Mouse (Mus musculus) kidney, postnatal 25 days (tissue): ENCODE measurements around the gene Dynlt1f.
"Not testable (repeated sequence)": the region's sequence is repeated elsewhere in the genome, so short reads cannot be mapped to it uniquely, and the experiment has no call there.

ENCODE experiments used
- DNase-seq, 2 experiments: peaks; one replicate each; pipeline ENCODE4 v3.0.0; 2021; ENCODE audit warnings: mixed read lengths in 2 of 2

The Dynlt1f gene

DNA sequence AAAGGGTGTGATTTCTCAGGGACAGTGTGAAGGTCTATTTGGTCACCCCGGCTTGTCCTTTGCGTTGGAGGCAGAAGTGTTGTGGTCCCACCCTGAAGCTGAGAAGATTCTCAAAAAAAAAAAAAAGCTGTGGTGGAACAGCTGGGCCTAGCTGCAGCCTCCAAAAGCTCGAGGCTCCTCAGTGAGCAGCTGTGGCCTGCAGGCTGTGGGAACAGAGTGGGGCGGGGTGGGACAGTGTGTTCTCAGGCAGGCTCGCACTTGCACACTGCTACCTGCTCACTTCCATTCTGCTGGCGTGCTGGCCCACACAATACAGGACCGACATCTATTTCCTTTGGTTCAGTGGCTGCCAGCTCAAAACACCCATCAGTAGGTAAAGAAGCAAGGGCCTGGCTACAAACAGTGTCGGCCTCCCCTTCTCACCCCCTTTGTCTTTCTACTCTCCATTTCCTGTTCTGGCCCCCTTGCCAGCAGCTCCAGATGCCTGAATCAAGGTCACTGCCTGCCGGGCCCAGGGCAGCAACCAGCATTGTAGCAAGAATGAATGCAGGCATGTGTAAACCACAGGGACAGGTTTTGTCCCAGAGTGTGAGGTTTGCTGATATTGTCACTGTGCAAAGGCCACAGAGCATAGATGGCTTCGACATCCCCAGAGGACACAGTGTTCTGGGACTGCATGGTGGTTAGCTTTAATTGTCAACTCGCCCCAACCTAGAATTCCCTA, 5.6 kb upstream of the Dynlt1f start:
- DNase-seq: peak in 1 of 2 experiments; percentile 48

DNA sequence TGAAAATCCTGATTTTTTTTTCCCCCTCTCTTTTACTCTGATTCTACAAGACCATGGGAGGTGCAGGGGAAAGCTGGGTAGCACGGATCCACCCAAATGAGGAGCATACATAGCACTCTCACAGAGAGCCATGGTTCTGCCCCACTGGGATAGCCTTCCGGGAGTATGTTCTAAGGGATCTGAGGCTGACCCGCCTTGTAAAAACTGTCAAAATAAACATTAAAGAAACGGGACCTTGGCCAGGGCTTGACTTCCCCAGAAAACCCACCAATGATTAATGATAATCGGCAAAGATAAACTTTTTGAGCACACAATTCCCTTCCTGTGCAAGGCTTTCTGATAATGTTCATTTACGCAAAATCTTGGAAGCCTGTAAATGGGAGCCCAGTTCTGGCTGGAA, 4.9 kb upstream of the Dynlt1f start:
- DNase-seq: peak in 1 of 2 experiments; percentile 25

DNA sequence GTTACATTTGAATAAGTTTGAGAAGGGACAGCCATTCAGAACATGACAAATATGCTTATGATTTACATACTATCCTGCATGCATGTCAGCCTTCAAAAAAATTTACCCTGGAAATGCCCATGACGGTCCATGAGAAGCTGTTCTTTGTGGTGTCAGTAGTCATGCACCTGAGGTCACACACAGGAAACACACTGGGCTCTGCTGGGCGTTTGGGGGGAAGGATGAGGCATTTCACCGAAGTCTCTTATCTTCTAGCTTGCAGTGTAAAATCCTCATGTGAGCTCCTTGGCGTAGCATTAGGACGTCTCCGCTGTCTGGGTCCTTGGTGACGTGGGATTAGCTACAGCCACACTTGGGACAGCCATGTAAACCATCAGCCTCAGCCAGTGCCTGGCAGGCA, 3.1 kb upstream of the Dynlt1f start, which contains the start of gene Sytl3:
Sytl3 (plus strand) TSS at position 293 of the 400 bp plus-strand sequence.
- not testable (repeated sequence) for DNase-seq

DNA sequence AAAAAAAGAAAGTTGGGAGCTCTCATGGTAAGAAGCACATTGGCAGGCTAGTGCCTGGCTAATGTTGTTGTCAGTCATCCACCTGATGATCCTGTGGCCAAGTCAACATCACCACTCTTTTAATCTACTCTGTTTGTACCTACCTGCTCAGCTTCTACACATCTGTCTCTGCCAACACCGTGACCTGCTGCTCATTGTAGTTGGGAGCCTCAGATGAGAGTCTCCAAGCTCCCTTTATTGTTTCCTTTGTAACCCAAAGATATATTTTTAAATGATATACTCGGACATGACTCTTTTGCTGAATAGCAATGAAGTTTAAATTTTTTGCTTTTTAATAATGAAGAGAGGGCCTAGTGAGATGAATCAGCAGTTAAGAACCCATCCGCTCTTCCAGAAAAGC, 771 bp upstream of the Dynlt1f start:
- not testable (repeated sequence) for DNase-seq

DNA sequence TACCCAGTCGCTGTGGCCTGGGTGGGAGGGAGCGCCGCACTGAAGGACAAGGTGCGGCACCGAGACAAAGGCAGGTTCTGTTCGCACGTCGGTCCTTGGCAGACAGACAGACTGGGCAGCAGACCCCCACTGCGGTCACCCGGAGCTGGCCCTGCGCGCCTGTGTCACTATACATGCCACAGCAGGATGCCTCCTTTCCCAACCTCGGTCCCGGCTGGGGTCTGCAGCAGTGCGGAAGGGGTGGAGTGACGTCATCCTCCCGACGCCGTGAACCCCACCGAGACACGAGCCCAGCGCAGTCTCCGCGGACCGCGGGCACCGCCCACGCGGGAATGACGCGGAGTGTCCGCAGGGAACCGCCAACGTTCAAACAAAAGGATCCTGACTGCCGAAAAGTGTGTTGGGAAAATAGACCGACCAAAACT, 601 bp downstream of the Dynlt1f start:
- DNase-seq: peak; percentile 49 to 71

DNA sequence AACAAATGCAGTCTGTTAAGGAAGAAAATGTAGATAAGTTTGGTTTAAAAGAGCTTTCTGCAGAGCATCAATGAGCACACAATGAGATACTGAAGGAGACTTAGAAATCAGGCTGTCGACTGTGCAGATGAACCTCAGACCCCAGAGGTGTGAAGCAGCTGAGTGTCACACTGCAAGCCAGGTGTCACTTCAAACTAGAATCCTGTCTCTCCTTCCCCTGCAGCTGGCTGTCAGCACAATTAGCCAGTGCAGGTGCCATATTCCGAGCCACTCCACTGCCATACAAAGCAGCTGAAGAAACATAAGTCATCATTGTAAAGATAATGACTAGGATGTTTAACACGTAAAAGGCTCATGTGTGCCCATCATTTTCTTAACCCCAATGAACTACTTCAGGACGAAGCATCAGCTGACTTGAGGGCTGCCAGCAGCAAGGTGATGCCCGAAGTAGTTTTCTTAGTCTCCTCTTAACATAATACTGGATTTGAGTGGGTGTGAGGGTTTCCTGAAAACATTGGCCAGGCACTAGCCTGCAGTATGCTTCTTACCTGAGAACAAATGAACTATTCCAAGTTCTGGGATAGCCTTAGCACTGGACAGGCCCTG, 2.3 kb downstream of the Dynlt1f start:
- not testable (repeated sequence) for DNase-seq

DNA sequence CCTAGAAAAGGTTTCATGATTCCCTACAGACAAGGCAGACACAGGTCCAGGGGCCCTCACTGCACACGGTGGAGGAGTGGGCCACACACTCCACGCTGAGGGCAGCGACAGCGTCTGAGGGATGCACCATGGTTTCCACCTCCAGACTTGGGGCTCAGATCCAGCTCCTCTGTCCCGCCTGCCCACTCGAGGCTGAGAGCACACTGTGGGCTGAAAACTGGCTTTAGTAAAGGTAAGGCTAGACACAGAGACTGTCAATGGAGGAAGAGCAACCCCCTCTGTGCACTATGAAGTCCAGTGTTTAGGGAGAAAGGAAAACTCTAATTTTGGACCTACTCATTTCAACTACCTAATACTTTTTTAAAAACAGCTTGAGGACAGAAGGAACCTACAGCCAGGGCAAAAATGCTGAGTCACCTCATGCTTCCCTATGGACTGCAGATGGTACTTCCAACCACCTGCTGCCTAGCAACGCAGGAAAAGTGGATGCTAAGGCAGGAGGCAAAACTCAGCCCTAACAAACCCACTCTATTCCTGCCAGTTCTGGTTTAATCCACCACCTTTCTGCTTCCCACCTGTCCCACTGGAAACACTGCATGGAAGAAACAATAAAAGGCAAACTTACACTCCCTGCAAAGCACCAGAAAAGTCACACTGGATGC, 4.7 kb downstream of the Dynlt1f start:
- not testable (repeated sequence) for DNase-seq

DNA sequence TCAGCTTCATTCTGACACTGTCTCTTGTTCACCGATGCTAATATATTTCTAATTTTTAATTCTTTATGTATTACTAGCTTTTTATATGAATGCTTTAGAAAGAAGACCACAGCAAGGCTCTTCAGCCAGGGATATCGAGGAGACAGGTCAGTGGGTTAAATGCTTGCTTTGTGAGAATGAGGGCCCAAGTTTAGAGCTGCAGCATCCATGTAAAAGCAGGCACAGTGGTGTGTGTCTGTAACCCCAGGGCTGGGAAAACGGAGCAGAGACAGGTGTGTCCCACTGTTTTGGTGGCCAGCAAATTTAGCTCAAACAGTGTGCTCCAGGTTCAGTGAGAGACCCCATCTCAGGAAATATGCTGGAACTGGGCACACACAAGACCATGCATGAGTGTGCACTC, 8.2 kb downstream of the Dynlt1f start:
- not testable (repeated sequence) for DNase-seq

DNA sequence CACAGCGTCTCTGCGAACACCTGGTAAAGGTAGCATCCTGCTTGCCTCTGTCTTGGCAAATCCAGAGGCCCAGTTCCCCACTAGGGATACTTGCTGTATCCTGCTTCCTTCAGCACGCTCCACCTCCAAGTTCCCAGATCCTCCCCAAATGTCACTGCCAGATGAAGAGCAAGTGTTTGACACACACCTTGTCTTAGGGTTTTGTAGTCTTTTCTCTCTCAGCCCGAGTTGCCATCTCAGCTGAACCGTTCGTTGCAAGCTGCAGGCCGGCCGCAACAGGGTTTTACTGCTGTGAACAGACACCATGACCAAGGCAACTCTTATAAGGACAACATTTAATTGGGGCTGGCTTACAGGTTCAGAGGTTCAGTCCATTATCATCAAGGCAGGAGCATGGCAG, 8.9 kb downstream of the Dynlt1f start:
- not testable (repeated sequence) for DNase-seq

DNA sequence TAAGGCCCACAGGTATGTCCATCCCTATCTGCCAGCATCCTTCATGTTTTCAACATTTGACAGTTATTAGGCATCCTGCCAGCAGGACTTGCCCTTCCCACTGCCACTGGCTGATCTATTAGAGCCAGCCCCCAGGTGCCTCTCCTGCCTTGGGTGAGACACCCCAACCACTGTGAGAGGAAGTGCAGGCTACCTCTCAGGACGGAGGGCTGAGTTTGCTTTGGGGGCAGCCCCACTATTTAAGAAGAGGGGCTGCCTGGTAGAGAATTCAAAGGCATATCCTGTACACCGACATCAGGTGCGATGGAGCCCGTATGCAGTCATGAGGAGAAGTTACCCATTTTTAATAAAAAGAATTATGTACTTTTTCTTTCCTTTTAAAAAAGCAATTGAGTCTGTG, 10.0 kb downstream of the Dynlt1f start:
- DNase-seq: not testable (repeated sequence)

DNA sequence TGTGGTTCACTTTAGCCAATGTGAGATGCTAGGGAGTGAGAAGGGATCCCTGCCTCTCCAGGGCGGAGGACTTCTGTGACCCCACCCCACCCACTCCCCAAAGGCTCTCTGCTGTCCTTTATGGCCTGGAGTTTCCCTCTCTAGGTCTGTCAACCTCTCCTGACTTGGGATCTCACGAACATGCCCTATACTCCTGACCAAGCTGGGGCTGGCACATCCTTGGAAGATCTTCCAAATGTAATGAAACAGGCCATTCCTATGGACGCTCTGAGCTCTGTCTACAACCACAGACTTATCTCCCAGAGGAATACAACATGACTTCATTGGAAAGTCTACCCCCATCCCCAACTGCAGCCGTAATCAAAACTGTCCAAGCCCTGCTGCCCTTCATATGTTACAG, 11.0 kb downstream of the Dynlt1f start:
- not testable (repeated sequence) for DNase-seq

DNA sequence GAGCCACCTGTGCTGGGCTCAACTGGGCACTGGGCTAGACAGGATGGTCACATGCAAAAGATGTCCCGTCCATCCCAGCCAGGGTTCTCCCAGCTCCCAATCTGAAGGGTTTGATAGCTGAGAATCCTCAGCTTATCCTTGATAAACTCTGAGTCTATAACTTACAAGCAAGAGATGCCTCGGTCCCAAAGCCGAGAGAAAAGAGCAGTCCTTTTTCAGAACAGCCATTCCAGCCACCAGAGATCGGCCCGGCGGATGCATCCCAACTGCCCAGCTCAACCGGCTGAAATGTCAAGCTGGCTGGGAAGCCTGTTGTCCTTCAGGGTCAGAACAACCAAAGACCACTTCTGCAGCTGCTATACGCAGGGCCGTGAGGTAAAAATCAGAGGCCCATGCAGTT, 11.5 kb downstream of the Dynlt1f start:
- not testable (repeated sequence) for DNase-seq

DNA sequence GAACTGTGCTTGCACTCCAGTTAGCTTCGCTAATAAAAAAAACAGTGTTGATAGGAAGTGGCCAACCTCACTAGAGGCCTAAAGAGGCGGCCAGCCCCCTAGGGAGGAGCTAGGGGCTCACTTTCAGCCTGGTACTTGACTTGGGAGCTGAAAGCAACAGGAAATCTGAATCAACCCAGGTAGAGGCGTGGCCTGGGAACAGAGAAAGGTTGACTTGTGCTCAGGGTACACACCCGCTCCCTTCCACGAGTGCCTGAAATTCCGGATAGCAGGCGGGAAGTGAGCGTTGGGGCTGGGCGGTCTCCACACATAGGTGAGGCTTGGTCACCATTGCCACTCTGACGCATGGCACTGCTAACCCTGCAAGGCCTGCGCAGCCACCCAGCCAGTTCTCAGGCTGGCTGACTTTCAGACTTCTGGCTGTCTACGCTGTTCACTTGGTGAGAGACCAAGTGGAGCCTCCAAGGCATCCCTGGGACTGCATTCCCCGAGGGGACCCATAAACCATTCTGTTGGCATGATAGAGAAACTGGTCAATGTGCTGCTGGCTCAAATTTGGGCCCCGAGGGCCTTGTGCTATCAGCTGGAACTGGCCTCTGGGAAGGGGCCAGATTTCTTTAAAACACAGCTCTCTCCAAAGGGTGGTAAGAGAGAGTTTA, 14.8 kb downstream of the Dynlt1f start:
- peak in 1 of 2 experiments; percentile 46 for DNase-seq

DNA sequence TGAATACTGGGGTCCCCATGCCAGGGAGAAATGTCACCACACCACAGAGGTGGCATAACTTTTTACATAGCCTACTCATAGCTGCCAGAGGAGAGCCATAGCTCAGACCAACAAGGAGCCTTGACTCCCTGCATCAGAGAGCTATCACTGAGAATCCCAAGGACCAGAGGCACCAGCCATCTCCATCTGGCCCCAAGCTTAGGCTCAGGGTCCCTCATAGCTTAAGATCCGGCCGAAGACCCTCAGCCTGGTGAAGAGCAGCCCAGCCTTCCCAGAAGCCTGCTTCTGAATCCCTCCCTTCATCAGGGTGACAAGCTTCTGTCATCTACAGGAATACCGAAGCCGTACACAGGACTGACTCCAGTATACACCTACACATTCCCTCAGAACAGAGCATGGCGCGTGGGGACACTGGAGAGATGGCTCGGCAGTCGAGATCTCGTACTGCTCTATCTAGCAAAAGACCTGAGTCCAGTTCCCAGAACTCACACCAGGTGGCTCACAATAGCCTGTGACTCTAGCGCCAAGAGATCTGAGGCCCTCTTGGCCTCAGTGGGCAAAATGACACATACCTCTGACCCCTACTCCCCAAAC, 15.6 kb downstream of the Dynlt1f start:
- not testable (repeated sequence) for DNase-seq

DNA sequence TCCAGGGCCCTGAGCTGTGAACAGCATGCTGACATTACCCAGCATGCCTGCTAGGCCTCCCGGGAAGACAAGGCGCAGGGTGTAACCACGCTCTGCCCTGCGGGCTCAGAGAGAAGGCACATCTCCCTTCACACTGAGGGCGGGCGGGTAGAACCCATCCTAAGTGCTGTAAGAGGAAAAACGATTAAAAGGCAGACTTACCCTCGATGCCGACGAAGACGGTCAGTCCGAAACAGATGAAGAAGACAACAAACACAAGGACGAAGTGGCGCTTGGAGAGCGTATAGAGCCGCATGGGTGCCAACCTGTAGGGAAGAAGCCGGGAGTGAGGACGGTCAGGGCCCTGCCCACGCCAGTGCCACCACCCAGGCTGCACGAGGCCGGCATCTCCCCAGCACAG, 16.2 kb downstream of the Dynlt1f start:
- DNase-seq: not testable (repeated sequence)

DNA sequence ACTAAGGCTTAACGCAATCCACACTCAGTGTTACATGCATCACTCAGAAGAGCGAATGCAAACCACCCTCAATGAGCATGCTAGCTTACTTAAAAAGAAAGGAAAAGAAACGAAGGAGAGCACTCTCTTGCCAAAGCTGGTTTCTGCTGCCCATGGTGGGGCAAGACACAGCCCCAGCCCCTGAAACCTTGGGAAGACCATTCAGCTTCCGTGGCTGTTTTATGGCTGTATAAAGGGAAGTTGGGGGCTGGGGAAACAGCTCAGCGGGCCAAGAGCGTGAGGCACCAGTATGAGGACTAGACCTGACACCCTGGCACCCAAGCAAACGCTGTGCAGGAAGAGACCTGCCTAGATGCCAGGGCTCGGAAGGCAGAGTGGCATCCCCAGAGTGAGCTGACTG, 17.3 kb downstream of the Dynlt1f start:
- not testable (repeated sequence) for DNase-seq

DNA sequence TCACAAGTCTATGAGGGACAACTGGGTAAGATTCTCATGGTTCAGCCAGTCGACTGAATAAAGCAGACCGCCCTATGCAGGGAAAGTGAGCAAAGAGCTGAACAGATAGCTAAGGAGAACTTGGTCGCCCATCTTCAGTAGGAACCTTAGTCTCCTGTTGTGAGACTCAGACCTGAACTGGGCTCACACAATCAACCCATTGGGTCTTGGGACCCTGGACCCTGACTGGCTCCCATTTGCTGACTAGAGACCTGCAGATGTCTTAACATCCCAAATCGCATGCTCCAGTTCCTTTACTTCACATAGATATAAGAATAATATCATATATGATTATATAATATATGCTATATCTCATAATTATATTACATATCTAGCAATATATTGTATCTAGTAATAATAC, 18.3 kb downstream of the Dynlt1f start:
- not testable (repeated sequence) for DNase-seq

DNA sequence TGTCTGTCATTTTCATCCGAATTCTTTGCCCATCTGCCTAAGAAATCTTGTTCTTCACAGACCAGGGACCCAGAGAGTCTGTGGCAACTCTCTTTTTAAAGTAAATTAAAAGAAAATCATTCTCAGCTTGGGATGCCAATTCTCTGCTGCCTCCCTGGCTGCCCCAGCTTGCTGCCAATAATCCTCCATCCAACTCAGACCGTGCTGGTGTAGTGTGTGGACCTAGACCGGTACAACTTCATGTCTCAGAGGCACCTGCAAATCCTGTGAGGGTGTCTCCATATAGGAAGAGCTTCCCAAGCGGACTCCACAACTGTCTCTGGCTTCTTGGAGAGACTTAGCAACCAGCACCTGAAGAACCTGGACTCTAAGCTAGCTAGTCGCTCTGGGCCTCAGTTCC, 18.8 kb downstream of the Dynlt1f start:
- no peak for DNase-seq

DNA sequence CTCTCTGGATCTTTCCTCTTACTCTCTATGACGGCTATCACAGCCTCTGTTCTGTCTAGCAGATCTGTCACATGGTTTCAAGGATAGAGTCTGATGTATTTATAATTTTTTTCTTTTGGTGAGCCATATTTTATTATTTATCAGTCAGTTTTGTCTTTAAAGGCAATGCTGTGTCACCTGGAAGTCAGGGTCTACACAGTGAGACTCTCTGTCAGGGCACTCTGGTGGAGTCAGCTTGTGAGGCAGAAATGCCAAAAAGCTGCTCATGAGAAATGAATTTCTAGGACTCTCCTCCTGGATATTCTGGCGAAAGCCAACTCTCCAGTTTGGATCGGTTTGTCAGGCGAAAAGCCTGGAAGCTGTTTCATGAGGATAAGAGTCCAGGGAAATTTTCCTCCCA, 19.9 kb downstream of the Dynlt1f start:
- not testable (repeated sequence) for DNase-seq

DNA sequence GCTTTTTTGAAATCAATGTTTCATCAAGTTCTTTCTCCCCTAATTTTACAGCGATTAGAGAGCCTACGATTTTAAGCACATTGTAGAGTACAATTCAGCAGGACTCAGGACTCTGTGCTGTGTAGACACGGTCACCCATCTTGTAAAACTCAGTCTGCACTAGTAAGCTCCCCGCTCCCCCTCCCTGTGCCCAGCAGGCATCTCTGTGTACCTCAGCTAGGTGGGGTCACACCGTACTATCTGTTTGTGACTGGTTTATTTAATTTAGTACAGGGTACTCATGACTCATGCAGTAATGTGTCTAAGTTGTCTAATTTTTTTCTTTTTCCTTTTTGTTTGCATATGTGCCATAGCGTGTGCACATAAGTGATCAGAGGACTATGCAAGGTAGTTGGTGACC, 22.9 kb downstream of the Dynlt1f start:
- not testable (repeated sequence) for DNase-seq

DNA sequence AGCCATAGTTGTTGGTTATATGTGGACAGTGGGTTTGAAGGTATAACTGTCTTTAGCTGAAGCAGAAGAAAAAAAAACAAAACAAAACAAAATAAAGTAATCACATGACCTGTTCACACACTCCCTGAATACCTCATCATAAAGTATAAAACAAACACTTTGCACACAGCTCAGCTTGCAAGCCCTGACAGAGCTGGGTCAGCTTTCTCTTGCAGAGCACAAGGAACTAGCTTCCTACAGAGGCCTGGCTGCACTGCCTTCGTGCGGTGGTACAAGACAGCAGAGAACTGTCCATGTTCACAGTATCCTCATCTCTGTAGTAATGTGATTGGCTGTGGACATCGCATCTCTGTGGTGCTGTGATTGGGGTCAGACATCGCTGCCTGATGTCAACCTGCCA, 25.3 kb downstream of the Dynlt1f start:
- DNase-seq: not testable (repeated sequence)

DNA sequence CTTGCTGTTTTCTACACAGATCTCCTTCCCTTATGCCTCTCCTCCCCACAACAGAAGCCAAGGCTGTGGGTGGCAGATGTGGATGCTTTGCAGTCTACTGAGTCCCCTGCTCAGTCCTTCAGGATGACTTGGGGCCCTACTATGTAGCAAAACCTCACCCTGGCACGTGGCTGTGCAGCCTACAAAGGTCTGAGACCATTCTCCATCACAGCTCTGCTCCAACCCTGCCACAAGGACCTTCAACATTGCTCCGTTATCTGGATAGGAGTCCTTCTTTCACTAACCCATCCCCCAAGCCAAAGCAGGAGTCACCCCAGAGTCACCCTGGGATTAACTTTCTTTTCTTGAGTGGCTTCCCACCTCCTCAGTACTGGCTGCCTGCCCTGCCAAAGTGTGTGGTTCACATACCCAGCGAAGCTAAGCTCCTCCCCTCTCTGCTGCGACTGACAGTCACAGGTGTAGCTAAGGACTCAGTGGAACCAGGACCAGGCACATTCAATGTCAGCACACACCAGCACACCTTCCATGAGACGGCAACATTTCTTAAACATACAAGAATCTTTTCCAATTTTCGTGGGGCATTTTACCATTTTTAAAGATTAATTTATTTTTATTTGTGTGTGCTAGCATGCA, 30.7 kb downstream of the Dynlt1f start:
- not testable (repeated sequence) for DNase-seq
